Mouse (Mus musculus): ENCODE results near the gene Phactr1.

Gene Phactr1

DNA sequence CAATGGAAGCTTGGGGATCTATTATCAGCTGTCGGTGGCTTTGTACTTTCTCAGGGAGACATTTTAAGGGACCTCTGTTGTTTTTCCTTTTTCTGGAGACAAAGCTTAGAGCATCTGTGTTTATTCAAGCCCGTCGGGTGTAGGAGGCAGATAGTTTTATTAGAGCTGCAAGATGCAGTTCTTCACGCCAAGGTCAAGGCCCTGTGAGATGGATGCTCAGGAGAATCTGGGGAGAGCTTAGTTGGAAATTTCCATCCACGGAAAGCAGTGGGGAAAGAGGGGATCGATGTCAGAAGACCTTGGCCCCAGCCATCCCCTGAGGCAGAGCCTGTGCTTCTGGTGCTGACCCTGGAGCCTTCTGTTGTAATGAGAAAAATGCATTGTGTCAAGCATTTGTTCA, 340.6 kb downstream of the Phactr1 start:
- in situ Hi-C loops (cut with MboI, MseI): no loop called here

DNA sequence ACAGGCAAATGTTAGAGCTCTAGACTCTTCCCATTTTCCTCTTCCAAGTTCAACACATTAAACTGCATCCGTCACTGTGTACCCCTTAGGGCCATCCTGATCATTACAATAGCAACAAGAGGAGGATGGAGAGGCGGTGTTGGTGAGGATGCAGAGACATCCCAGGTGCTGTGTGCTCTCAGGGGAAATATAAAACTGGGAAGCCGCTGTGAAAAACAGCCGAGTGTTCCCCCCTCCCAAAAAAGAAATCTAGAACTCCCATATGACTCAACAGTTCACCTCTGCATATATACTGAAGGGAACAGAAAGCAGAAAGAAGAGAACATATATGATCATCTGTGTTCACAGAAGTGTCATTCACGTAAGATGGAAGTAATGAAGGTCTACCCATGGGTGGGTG, 342.6 kb downstream of the Phactr1 start:
- in situ Hi-C loops (cut with MboI, MseI): no loop called here

DNA sequence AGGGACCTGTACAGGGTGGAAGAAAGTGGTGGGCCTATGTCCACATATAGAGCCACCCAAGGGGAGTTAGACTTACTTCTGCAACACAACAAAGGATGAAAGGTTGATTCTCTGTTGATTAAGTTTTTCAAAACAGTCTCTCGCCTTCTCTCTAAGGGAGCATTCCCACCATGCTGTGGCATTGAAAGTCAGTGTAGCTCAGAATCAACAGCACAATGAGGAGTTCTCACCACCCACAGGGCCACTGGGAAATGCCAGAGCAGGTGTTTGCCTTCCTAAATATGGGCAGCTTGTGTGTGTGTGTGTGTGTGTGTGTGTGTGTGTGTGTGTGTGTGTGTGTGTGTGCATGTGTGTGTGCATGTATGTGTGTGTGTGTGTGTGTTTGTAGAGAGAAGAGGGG, 347.1 kb downstream of the Phactr1 start:
- in situ Hi-C loops (cut with MboI, MseI): no loop called here

DNA sequence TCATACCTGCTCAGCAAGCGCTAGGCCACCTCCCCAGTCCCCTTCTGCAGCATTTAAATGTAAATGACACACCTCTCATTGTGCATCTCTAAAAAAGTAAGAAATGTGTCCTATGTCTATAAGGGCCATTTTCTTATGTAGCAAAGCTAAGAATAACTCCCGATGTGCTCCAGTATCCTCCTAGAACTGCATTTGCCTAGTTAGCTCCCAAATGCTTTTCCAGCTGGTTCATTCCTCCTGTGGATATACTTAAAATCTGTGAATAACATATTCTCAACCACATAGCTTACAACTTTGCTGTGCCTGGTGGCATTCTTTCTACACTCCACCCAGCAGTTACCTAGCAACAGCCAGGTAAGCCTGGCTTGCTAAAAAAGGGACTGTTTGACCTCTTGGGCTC, 349.8 kb downstream of the Phactr1 start:
- in situ Hi-C loops (cut with MboI, MseI): no loop called here

DNA sequence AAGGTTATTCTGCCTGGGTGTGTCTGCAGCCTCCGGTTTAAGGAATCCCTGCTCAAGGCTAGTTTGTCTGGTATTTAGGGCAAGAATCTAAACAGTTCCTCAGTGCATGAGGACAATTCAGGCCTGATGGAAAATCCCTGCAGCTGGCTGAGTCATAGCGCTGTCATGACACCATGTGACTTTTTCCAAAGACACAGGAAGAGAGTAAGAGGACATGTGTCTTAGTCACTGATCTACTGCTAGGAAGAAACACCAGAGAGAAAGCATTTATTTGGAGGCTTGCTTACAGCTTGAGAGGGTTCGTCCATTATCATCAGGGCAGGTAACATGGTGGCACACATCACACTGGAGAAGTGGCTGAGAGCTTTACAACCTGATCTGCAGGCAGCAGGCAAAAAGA, 352.0 kb downstream of the Phactr1 start:
- in situ Hi-C loops (cut with MboI, MseI): no loop called here

DNA sequence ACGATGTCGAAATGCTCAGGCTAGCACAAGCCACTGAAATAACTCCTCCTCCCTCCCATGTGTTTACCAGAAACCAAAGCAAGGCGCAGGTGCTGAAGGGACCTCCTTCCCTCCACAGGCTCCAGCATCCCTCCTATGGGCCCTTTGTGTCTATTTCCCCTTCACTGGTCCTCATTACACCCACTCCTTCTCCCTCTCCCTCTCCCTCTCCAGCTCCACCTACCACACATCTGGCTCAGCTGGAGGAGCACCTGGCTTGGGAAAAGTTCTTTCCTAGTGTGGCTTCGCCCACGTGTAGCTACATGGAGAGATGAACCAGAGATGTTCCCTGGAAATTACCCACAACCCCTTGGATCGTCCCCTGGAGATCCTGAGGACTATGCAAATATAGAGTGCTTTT, 356.1 kb downstream of the Phactr1 start:
- in situ Hi-C loops (cut with MboI, MseI): no loop called here

DNA sequence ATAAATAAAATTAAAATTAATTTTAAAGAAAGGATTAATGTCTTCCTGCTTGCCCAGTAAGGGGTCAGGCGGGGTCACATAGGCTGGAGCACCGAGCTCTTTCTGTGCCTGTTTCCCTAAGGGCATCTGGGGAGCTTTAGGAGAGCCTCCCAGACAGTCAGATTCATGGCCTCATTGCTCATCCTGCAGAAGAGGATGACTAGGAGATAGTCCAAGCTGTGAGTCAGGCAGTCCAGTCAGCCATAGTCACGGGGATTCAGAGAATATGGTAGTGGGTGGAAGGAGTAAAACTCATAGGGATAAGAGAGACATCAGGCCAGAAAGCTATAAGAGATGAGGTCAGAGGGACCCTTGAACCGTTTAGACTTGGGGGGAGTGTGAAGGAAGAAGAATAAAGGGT, 362.3 kb downstream of the Phactr1 start:
- in situ Hi-C loops (cut with MboI, MseI): no loop called here

DNA sequence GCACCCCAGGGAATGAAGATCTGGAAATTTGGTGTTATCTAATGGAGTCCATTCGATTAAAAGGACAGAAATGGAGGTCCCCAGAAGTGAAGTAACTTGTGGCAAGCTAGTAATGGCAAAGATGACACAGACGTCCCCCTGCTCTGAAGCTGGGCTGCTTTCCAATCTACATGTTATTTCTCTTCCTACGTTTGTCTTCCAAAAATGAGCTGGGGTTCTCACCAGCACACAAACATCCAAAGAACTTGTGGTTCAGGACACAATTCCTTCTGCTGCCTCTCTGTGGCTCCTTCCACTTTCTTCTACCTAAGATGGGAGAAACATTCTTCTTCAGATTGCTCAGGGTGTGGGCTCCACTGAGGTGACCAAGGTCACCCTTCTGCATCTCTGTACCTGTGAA, 368.1 kb downstream of the Phactr1 start:
- in situ Hi-C loops (cut with MboI, MseI): no loop called here

DNA sequence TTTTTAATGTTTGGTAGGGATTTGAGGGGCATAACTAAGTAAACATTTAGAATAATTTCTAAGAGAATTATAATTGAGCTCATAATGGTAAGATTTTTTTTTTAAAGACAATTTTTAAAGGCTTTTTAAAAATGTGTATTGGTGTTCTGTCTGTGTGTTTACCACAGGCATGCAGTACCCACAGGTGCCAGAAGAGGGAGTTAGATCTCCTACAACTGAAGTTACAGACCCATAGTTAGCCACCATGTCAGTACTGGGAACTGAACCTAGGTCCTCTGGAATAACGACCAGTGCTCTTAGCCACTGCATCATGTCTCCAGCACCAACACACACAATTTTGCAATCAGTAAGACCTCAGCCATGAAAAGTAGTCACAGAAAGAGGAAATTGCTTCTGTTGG, 372.8 kb downstream of the Phactr1 start:
- in situ Hi-C loops (cut with MboI, MseI): no loop called here

DNA sequence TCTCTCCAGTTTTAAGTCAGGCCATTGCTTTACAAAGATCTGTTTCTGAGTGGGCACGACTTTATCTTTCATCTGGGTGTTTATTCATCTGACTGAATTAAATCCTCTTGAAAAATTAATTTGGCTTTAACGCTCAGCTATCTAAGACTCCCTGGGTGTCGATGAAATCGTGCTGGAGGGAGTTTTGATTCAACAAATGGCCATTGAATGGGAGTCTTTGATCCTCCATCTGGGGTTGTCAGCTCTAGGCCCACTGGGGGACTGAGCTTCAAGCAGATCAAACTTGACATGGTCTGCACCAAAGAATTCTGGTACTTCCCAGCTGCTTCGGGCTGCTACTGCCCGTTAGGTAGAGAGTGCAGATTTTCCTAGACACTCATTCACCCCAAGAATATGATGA, 374.7 kb downstream of the Phactr1 start:
- in situ Hi-C loops (cut with MboI, MseI): no loop called here

DNA sequence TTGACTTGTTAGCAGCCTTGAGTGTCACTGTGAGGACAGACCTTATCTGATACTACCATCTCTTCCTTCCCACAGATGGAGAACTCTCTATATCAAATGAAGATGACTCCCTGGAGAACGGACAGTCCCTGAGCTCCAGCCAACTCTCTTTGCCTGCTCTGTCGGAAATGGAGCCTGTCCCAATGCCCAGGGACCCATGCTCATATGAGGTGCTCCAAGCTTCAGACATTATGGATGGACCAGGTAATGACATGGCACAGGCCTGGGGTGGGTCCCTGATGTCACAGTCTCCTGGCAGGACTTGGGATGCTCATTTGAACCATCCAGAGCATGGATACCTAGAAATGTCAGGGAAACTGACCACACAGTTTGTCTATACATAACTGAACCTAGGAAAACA, 376.7 kb downstream of the Phactr1 start:
- in situ Hi-C loops (cut with MboI, MseI): no loop called here

DNA sequence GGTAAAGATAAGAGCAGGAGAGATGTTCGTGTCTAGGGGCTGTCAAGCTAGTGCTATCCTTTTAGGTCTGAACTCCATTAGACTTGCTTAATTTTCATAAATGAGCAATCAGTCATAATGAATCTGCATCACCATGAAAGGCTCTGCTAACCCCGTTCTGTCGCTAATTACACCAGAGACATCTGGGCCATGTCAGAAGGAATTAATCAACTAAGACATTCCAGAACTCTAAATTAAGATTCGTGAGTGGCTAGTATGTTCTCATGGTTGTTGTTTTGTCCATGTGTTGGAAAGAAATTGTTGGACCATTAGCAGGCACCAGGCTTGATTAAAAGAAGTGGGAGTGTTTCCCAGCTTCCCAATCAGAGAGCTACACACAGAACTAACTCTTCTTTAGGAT, 382.9 kb downstream of the Phactr1 start:
- in situ Hi-C loops (cut with MboI, MseI): no loop called here

DNA sequence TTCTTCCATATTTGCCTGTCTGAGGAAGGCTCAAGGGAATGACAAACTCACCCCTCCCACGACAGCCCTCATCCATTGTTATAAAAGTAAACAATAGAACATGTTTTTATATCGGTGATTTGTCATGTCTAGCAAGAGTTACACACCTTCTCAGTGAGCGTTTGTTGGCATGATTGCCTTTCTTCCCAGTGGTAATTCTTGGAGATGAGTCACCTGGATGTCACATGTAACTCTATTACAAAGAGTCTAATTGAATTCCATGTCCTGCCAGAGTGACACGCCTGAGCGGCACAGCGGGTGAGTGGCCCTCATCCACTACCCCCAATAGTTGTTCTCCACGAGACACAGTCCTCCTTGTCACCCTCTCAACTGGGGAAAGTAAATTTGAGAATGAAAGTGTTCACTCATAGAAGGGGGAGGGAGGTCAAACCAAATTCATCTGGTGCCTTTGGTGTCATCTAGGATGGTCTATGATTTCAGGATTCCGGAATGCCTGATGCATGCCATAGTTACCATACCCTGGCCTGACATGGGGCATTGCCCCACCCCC, 388.4 kb downstream of the Phactr1 start:
- in situ Hi-C loops (cut with MboI, MseI): no loop called here

DNA sequence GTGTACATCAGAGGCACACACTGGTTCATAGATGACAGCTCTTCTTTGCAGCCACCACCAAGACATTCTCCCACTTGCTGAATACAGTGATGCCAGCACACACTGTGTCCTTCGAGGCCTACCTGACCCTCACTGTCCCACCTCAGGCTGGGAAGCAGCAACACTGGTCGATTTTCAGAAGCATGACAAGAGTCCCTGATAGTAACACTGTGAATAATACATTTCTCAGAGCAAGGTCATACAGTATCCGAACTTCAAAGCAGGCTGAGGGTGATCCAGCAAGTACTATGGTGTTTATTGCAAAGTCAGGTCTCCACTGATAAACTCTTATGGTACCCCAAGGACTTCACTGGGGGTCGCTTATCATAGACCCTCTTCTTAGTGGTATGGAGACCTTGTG, 390.1 kb downstream of the Phactr1 start:
- in situ Hi-C loops (cut with MboI, MseI): no loop called here

DNA sequence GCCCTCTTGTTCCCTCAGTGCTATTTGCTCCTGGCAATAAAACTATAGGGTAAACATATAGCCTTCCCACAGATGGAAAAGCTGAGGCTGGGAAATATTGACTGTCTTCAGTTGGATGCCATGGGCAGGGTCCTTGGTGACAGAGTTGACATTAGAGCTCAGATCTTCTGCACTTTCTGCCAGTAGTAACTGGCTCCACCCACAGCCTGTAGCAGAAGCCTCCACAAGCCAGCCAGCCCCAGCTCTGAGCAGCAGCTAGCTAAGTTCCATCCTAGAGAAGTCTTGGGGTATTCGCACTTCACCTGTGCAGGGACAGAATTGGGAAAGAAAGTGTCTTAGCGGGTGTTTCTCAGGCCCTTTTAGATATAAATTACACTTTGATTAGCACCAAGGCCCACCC, 390.5 kb downstream of the Phactr1 start:
- in situ Hi-C loops (cut with MboI, MseI): no loop called here

DNA sequence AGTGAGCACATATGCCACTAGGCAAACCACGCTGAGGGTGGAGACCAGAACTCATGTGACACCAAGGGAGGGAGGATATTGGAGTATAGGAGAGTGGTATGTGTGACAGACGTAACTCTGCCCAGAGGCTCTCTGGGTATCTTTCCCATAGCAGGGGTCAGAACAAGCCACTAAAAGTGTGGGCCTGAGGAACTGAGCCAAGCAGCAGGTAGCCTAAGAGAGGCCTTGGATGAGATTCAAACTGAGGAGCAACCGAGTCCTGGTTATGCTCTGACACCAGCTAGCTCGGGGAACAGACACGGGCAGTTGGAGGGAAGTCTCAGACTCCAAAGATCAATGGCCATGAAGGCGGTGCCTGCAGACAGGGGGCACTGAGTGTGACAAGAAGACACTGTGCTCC, 395.0 kb downstream of the Phactr1 start:
- in situ Hi-C loops (cut with MboI, MseI): no loop called here

DNA sequence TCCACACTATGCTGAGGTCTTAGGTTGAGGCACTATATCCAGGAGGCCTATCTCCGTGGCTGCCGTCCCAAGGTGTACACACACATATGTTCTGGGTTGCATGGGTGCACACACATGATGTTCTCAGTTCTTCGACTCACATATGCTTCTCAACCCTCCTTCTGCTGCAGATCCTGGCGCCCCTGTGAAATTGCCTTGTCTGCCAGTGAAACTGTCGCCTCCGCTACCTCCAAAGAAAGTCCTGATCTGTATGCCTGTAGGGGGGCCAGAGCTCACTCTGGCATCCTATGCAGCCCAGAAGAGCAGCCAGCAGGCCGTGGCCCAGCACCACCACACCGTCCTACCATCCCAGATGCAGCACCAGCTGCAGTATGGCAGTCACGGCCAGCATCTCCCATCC, 397.1 kb downstream of the Phactr1 start:
- in situ Hi-C loops (cut with MboI, MseI): no loop called here

DNA sequence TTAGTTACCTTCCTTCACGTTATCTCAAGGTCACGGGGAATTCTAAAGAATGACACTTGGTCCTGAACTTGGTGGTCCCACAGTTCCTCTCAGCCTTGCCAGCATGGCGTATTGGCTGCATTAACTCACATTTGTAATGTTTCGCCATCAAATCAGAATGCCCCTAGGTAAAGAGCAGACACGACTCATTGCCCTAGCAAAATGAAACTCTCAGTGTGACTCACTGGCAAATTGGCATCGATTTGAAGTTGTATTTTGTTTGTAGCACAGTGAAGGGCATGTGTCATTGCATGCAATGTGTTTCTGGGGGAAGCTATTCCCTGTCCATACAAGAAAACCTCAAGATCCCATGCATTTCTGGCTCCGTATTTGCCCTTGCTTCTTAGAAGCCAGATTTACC, 404.8 kb downstream of the Phactr1 start:
- in situ Hi-C loops (cut with MboI, MseI): loop anchor here in 1 of 2 experiments (10.0 kb wide), 1 partner anchor 1570 kb away; no protein-coding TSS in a partner anchor

DNA sequence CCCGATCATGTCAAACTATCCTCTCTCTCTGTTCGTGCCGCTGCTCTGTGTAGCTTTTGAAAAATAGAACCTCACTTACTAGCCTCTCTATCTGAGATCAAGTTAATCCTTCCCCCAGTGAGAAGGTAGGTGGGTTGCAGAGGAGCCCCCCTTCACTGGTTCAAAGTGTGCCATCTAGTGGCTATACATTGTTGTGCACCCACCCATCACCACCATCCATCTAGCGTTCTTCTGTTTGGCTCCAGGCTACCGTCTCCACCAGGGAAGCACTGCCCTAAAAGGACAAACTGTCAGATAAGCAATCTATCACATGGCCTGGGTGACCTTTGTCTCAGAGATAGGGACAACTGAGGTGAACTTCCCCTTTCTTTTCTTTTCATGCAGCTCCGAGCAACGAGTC, 413.9 kb downstream of the Phactr1 start:
- in situ Hi-C loops (cut with MboI, MseI): no loop called here

DNA sequence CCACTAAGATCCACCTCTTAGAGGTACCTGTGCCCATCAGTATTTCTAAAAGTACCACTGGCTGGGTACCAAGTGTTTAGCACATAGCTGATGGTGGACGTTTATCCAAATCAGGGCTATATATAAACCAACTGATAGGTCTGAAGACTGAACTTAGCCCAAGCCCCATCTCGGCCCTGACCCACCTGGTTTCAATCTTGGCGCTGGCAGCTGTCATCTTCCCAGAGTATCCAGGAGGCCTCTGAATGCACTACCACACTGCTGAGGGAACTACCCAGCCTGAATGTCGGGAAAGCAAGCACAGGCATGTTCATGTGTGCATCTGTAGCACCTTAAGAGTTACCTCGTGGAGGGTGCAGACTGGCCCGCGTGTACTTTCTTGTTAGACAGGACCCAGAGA, 422.5 kb downstream of the Phactr1 start:
- in situ Hi-C loops (cut with MboI, MseI): no loop called here

DNA sequence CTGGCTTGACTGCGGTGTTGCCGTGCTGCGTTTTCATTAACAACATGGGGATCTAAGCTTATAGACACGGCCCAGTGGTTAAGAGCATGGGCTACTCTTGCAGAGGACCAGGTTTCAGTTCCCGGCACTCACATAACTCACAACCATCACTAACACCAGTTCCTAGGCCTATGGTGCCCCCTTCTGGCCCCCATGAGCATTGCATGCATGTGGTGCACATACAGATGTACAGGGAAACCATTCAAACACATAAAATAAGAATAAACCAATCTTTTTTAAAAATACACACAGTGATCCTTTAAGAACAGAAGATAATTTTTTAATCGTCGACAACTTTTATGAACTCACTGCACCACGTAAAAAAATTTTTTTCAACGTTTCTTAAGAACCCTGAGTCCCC, 424.1 kb downstream of the Phactr1 start:
- in situ Hi-C loops (cut with MboI, MseI): no loop called here

DNA sequence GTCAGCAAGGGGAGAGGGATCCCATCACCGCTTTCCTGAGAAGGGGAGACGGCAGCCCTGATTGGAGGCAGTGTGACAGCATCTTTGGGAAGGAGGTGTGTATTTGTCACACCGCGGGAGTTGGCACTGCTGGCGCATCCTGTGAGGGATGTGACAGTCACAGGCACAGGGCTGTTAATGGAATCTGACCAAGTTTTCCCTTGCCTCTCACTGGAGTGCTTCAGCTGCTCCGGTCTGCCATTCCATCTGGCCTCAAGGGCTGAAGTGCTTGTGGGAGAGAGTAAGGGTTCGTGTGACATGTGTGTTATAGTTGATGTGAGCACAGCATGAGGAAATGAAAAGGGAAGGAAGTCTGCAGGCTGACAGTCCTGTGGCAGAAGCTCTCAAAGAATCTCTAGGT, 431.9 kb downstream of the Phactr1 start:
- in situ Hi-C loops (cut with MboI, MseI): no loop called here

DNA sequence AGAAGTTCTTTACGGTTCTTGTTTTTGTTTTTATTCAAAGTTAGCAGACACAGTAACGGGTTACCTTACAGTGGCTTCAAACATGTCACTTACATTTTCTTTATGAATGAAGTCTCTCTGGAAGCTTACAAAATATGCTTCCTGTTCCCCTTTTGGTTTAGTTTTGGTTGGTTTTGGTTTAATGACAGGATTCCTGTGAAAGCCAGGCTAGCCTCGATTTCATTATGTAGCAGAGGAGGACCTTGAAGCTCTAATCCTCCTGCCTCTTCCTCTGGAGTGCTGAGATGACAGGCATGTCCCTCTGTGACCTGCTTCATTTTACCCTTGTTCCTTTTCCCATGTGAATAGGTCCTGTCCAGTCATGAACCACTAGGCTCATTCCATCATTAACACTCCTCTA, 432.3 kb downstream of the Phactr1 start:
- in situ Hi-C loops (cut with MboI, MseI): no loop called here

DNA sequence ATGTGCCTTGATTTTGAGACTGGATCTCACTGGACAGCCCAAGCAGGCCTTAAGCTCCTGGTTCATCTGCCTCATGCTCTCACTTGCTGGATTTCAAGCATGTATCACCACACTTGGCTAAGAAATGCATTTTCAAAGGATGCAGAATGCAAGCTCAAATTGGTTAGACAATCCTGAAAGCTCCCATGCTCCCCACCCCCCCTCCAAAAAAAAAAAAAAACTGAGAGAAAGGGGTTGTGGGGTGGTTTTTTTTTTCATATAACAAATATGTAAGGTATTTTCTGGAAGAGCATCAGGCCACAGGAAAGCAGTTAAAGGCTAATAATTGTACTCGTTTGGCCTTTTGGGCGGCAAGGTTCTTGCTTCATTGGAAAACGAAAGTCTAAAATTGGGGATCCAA, 432.7 kb downstream of the Phactr1 start:
- in situ Hi-C loops (cut with MboI, MseI): no loop called here
